Mouse (Mus musculus): ENCODE data around the gene Olfr1432.

DNA sequence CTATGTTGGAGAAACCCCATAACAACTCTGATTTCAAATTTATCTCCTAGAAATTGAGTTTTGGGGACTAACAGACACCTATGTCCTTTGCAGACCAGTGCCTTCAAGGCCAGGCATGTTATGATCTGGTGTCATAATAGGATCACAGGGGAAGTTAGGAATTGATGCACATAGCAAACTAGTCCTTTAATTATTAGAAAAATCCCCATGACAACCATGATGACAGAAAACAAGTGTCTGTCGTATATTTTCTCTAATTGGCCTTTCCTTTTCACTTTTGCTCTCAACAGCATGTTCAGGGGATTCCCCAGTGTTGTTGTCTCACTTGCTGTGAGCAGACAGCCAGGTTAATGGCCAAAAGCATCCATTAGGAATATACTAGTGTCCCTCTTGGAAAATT lies 28.3 kb upstream of the Olfr1432 start, which contains the start of gene Olfr235:
- TF ChIP-seq CTCF (IDR thresholded peaks at IDR 0.05; ENCODE audit: low read depth) (no peak), EP300 (optimal IDR thresholded peaks at IDR 0.05) (no peak)
